Mouse (Mus musculus) heart, embryonic 11.5 days (tissue): ENCODE measurements around the gene Itpka. TPM values are rescaled to one million over a fixed set of nuclear protein-coding genes. Genes with fewer than 3 reads are reported as not detected.
A peak's percentile ranks its signal among the peaks of the same experiment; 100 is the strongest.

Experiments used
- ATAC-seq: fragments of 200-750 bp; cut with Nextera tagmentation; replicated peaks from 2 replicates; pipeline ENCODE4 v1.8.0; 2017; ENCODE audit warnings: moderate library complexity; ENCODE audit not compliant: insufficient number of reproducible peaks, low FRiP score, low TSS enrichment
- H3K27ac ChIP-seq: fragments of 300-500 bp; sonication (generic); 2 replicates; pipeline ENCODE4 v1.5.1; 2014; ENCODE audit warnings: mild to moderate bottlenecking, low read depth, low read length
- H3K27me3 ChIP-seq: fragments of 300-500 bp; sonication (generic); 2 replicates; pipeline ENCODE4 v1.6.1; 2014; ENCODE audit warnings: mild to moderate bottlenecking, low read length, mixed read lengths; ENCODE audit not compliant: control insufficient read depth, insufficient read depth
- H3K36me3 ChIP-seq: fragments of 300-500 bp; sonication (generic); 2 replicates; pipeline ENCODE4 v1.6.1; 2014; ENCODE audit warnings: mild to moderate bottlenecking, low read length, moderate library complexity, mixed read lengths; ENCODE audit not compliant: control insufficient read depth, insufficient read depth
- H3K4me1 ChIP-seq: fragments of 300-500 bp; sonication (generic); 2 replicates; pipeline ENCODE4 v1.6.1; 2014; ENCODE audit warnings: low read length; ENCODE audit not compliant: control insufficient read depth, insufficient read depth
- H3K4me2 ChIP-seq: fragments of 300-500 bp; sonication (generic); 2 replicates; pipeline ENCODE4 v1.6.1; 2014; ENCODE audit warnings: mild to moderate bottlenecking, moderate library complexity
- H3K4me3 ChIP-seq: fragments of 300-500 bp; sonication (generic); 2 replicates; pipeline ENCODE4 v1.5.1; 2014; ENCODE audit warnings: low read depth, low read length
- H3K9ac ChIP-seq: fragments of 300-500 bp; sonication (generic); 2 replicates; pipeline ENCODE4 v1.6.1; 2014; ENCODE audit warnings: mild to moderate bottlenecking, low read depth, low read length, moderate library complexity
- H3K9me3 ChIP-seq: fragments of 300-500 bp; sonication (generic); replicated peaks from 2 replicates; pipeline ENCODE4 v1.6.1; 2016; ENCODE audit warnings: low read length; ENCODE audit not compliant: control insufficient read depth
- WGBS: fragments of 180-500 bp; shearing (Covaris S2); extraction: QIAGEN DNeasy Blood & Tissue Kit; methylation state at CpG from one replicate; pipeline ENCODE4 v1.1.7; 2014; ENCODE audit not compliant: insufficient replicate concordance; 5-methylcytosine and 5-hydroxymethylcytosine counted together
- polyA plus RNA-seq: library from polyadenylated mRNA; unstranded; fragments of >200 nt; fragmentation: Nextera tagmentation; extraction: Ambion mirVana; gene quantifications from 2 replicates; pipeline ENCODE4 v1.2.1, GENCODE M21; 2014

Gene Itpka
- polyA plus RNA-seq, 1 experiment from 2014 or later = 2.2 TPM

DNA sequence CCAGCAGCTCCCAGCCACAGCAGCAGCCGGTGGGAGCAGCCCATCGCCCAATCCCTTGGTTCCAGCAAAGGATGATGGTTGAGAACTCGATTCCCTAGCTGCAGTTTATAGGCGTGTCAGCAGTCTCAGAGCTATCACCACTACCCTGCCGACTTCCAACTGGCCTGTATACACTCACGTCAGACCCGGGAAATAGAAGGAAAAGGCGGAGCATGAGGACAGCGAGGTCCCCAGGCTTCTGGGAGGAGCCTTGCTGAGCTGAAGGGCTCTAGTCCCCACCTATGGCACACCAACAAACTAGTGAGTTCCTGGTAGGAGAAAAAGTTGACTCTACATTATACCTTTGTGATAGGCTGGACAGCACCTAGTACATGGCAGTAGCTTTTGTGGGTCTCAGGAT lies 18.1 kb downstream of the Itpka start, which contains the start of gene Ltk:
Ltk (minus strand) TSS at position 181 of the 400 bp plus-strand sequence.
- Histone ChIP-seq H3K36me3 (no peaks in the 10 kb centered on the region), H3K4me2 (peak within 1 kb of the TSS; percentile 100), H3K9ac (no peak within 1 kb of the TSS), H3K4me1 (no peaks in the 10 kb centered on the region; the same call in 1 of the 2 replicates), H3K27ac (no peak within 1 kb of the TSS), H3K9me3 (no peaks in the 10 kb centered on the region), H3K4me3 (peak within 1 kb of the TSS; percentile 70; the same call in 1 of the 2 replicates), H3K27me3 (peaks cover 51% of the 10 kb centered on the region)
- WGBS = 8% methylated on average over 9 of the region's 9 CpGs
- ATAC-seq = no peak

DNA sequence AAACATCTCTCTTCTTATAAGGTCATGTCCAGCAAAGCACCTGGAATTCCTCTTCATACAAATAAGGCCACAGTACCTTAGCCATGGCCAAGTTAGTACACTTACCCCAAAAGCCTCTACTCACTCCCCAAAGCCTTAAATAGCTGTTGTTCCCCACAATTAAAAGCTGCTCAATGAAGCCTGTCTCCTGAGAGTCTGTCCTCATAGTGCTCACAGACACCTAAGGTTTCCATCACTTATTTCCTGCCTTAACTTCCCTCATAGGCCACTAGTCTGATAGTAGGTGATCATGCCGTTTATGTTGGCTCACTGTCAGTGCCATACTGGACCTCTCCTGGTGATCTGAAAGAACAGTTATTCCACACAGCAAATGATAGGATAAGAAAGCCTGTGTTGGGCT lies 20.1 kb downstream of the Itpka start:
- H3K36me3 ChIP-seq = peaks cover 4% of the 10 kb centered on the region
- H3K27me3 ChIP-seq = peaks cover 38% of the 10 kb centered on the region
- 65% methylated on average over 1 of the region's 1 CpGs for WGBS
- no peak overlapping the region for H3K4me3 ChIP-seq
- H3K27ac ChIP-seq = no peak overlapping the region
- H3K9me3 ChIP-seq = no peaks in the 10 kb centered on the region
- H3K4me2 ChIP-seq = no peak overlapping the region
- no peak for ATAC-seq
- no peaks in the 10 kb centered on the region; the same call in 1 of the 2 replicates for H3K4me1 ChIP-seq
- no peak overlapping the region for H3K9ac ChIP-seq

DNA sequence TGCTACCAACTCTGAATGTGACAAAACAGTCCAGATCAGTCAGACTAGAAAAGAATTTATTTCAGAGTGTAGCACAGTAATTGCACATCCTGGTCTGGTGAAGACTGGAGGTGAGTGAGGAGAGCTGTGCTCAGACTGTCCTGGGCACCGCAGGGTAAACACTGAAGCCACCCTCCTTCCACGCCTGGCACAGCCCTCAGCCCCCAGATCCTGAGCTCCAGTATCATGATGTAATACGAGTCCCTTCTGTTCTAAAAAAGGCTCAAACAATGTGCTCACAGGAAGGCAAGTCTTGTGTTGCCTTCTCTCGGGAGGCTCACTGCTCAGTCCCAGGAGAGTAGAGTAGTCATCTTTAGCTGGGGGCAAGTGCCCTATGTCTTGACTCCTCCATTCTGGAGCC lies 21.8 kb downstream of the Itpka start:
- H3K9me3 ChIP-seq = no peaks in the 10 kb centered on the region
- WGBS = 59% methylated on average over 4 of the region's 4 CpGs
- no peak for ATAC-seq
- no peak overlapping the region for H3K27ac ChIP-seq
- no peaks in the 10 kb centered on the region for H3K4me1 ChIP-seq
- H3K36me3 ChIP-seq = peaks cover 11% of the 10 kb centered on the region
- no peak overlapping the region for H3K4me3 ChIP-seq
- H3K9ac ChIP-seq = no peak overlapping the region
- H3K4me2 ChIP-seq = no peak overlapping the region
- H3K27me3 ChIP-seq = peaks cover 22% of the 10 kb centered on the region

DNA sequence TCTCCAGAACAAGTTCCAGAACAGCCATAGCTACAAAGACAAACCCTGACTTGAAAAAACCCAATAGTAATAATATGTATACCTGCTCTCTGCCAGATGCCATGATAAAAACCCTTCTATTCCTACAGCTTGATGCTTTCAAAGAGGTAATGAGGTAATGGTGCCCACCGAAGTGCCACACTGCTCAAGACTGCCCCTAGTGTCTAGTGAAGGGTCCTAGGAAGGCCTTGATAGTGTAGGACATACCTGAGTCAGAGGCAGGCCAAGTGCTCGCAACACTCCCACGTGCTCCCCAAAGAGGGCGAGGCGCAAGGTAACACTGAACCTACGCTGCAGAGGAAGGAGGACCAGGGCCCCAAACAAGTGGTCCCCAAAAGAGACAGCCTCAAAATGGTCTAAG lies 25.1 kb downstream of the Itpka start:
- H3K4me3 ChIP-seq = no peak overlapping the region
- H3K4me2 ChIP-seq = no peak overlapping the region
- no peaks in the 10 kb centered on the region for H3K4me1 ChIP-seq
- WGBS = 90% methylated on average over 6 of the region's 6 CpGs
- peaks cover 30% of the 10 kb centered on the region for H3K36me3 ChIP-seq
- no peak overlapping the region for H3K27ac ChIP-seq
- no peak for ATAC-seq
- no peaks in the 10 kb centered on the region for H3K27me3 ChIP-seq
- no peak overlapping the region for H3K9ac ChIP-seq
- no peaks in the 10 kb centered on the region for H3K9me3 ChIP-seq

DNA sequence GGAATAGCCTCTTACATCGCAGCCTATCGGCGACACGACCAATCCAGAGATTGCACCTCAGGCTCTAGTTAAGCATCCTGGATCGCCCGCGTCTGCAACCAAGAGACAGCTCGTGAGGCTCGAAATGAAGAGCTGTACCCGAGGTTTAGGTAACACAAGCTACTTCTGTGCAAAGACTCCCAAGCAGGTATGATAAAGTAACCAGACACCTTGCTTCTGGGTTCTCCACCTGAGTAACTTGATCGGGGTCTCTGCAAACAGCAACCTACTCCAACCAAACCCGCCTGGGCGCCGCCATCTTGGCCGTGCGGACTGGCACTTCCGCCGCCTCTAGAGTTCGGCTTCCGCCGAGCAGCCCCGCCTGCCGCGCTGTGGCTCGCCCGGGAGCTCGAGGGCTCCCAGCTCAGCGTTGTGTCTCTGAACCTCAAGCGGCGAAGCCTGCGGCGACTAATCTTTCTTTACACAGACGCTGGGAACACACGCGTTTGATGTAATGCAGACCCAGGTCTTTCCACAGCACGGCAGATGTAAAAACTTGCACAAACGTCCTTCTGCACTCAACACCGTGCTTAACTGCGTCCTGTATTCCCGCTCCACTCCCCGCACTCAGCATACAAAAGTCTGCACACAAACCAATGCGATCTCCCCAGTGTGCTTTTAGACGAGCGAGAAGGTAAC lies 45.2 kb downstream of the Itpka start, which contains the start of gene Rpap1:
Rpap1 (minus strand) TSS at position 332 of the 678 bp plus-strand sequence.
- H3K4me3 ChIP-seq = peak within 1 kb of the TSS; percentile 62
- WGBS = under 1% methylated on average over 44 of the region's 44 CpGs
- no peaks in the 10 kb centered on the region for H3K27me3 ChIP-seq
- H3K9me3 ChIP-seq = no peaks in the 10 kb centered on the region
- H3K4me1 ChIP-seq = 0 out of 2 replicates have a peak, but pooled peaks cover 4% of the 10 kb centered on the region
- H3K9ac ChIP-seq = peak within 1 kb of the TSS; percentile 73
- H3K27ac ChIP-seq = peak within 1 kb of the TSS; percentile 77
- peak within 1 kb of the TSS; percentile 80 for H3K4me2 ChIP-seq
- peaks cover 4% of the 10 kb centered on the region; the same call in 1 of the 2 replicates for H3K36me3 ChIP-seq
- ATAC-seq = peak; percentile 86

DNA sequence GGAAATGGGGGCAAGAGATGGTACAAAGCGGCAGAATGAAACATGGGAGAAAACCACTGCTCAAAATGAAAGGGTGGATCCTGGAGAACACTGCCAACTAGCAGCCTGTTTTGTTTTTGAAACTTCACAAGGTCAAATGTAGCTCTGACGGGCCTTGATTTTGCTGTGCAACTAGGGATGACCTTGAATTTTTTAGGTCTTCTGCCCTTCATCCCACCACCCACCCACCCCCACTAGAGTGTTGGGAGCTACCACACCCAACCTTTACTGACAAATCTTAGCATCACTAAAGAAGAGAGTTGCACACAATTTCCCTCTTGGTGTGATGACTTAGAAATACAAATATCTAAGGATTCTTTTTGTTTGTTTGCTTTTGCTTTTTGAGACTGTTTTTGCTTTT lies 47.9 kb downstream of the Itpka start:
- H3K36me3 ChIP-seq = no peaks in the 10 kb centered on the region

DNA sequence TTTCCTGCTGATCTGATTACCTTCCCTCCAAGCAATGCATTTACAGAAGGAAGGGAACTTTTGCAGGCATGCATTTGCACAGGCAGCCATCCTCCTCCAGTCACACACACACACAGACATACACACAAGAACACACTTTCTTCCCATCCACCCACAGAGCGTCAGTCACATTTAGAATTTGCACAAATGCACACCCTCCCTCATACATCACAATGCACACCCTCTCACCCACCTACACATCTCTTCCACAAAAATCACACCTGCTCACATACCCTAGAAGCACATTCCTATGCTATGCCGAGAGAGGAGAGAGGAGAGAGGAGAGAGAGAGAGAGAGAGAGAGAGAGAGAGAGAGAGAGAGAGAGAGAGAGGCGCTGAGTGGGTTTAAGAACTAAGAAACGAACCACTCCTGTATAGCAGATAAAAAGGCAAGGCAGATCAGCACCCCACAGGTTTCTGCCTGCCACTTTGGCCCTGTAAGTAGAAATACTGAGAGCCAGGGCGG lies 55.2 kb downstream of the Itpka start, which contains the start of gene Tyro3:
Tyro3 (plus strand) TSS at position 455 of the 505 bp plus-strand sequence.
- Histone ChIP-seq H3K9ac (no peak within 1 kb of the TSS), H3K4me1 (peaks cover 16% of the 10 kb centered on the region), H3K27ac (peak within 1 kb of the TSS; percentile 3; the same call in 1 of the 2 replicates), H3K9me3 (no peaks in the 10 kb centered on the region), H3K4me2 (peak within 1 kb of the TSS; percentile 19; the same call in 1 of the 2 replicates), H3K4me3 (0 out of 2 replicates have a peak within 1 kb of the TSS, but pooled peaks have one; percentile 8), H3K36me3 (no peaks in the 10 kb centered on the region), H3K27me3 (peaks cover 20% of the 10 kb centered on the region)
- 56% methylated on average over 5 of the region's 5 CpGs for WGBS
- no peak for ATAC-seq

More for the DNA sequence above, 47.9 kb downstream of the Itpka start:
- Histone ChIP-seq H3K9ac (no peak overlapping the region), H3K4me2 (no peak overlapping the region), H3K27ac (no peak overlapping the region), H3K4me3 (no peak overlapping the region), H3K9me3 (no peaks in the 10 kb centered on the region), H3K4me1 (0 out of 2 replicates have a peak, but pooled peaks cover 4% of the 10 kb centered on the region), H3K27me3 (no peaks in the 10 kb centered on the region)
- no peak for ATAC-seq
- 73% methylated on average over 2 of the region's 2 CpGs for WGBS

DNA sequence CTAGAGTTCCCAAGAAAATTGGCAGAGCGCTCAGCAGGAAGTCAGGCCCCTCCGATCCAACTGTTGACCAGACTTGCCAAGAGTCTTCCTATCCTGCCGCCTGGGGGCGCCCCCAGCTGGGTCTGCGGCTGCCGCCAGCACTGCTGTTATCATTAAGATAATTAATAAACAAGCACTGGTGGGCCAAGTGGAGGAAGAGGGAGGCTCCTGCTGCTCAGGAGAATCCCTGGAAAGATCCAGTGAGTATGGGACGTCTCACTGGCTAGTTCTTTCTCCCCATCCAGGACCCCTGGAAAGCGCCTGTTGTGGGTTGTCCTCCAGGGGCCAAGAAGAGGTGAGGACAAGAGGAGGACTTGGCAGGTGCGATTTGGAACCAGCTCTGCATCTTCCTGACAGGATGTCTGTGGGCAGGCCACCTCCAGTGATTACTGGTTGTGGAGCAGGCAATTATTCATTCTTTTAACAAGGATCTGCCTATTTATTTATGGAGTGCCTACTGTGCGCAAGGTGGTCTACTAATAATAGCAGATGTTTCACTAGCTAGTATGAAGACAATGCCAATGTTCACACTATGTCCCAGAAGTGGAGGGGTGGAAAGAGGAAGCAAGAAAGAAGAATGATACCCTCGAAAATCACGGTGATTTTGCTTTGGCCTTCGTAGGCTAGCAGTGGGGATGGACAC lies 56.2 kb downstream of the Itpka start:
- Histone ChIP-seq H3K9me3 (no peaks in the 10 kb centered on the region), H3K36me3 (no peaks in the 10 kb centered on the region), H3K4me3 (0 out of 2 replicates have a peak overlapping the region, but pooled peaks have one; percentile 8), H3K9ac (no peak overlapping the region), H3K27ac (peak overlapping the region; percentile 3; the same call in 1 of the 2 replicates), H3K4me1 (peaks cover 24% of the 10 kb centered on the region), H3K27me3 (peaks cover 20% of the 10 kb centered on the region), H3K4me2 (peak overlapping the region; percentile 99)
- no peak for ATAC-seq
- 10% methylated on average over 13 of the region's 13 CpGs for WGBS
